Mouse (Mus musculus): ENCODE measurements at regions not wholly inside any gene's neighbourhood (a gene's known extent, or its start where the extent isn't known, plus 50 kb on each side); places are given as distances from the start of the nearest gene placed in this dataset.
A peak's percentile ranks its signal among the peaks of the same experiment; 100 is the strongest.

- DNase-seq, result no peak
These were observed 119.3 kb upstream of the Hmgn3 start for GRCm38 (mm10) chr9:83265736-83266135.

DNA sequence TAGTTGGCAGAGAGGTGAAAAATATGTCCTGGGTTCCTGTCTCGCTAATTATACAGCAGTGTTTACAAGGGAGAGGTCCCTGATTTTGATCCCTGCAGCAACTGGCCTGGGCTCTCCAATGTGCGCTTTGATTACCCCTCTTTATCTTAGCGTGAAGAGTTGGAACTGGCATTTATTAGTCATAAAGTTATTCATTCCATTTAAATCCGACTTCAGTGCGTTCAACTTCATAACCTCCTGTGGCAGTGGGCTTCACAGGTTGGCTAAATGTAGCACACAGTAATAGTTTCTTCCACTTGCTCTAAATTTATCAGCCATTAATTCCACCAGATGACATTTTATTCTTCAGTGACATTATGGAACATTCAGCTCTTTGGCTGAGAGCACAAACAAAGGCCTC is 113.0 kb upstream of the Hmgn3 start:
- no peak for DNase-seq

GRCm38 (mm10) chr9:83258986-83259385 is 112.5 kb upstream of the Hmgn3 start:
- no peak for DNase-seq

GRCm38 (mm10) chr9:83258476-83258875 is 112.0 kb upstream of the Hmgn3 start:
- no peak for DNase-seq

GRCm38 (mm10) chr9:83254356-83254755 is 107.9 kb upstream of the Hmgn3 start:
- DNase-seq, result no peak

DNA sequence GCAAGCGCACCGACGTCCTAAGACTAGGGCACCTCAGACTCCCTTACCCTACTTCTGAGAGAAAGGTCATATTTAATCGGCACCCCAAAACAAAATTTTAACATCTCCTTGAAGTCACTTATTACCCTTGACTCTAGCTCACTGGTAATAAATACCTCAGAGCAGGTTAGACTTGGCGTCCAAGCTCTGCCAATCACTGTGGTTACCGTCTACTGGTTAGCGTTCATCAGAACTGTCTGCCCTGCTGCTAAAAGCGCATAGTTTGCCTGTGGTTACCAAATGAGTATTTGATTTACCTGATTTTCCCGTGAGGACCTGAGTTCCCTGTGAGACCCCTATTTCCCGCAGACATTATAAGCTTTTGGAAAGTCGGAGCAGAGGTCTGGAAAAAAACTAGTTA is 107.3 kb upstream of the Hmgn3 start:
- no peak for DNase-seq

GRCm38 (mm10) chr9:83251793-83252192 is 105.3 kb upstream of the Hmgn3 start:
- no peak for DNase-seq

DNA sequence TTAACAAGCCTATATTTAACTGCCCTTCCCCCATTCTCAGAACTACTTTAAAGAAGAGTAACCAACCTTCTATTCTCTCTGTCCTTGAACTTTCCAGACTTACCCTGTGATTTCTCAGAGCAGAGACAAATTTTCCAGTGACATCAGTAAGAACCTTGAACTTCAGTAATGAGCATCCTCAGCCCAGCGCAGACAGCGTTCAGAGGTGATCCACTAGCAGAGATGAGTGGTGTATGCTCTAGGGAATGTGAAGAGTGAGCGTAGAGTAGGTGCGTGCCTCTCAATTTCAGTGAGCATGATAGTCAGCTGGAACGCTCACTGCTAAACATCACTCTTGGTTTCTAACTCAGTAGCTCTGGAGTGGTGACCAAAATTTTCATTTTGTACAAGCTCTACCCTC is 103.4 kb upstream of the Hmgn3 start:
- DNase-seq, result no peak

DNA sequence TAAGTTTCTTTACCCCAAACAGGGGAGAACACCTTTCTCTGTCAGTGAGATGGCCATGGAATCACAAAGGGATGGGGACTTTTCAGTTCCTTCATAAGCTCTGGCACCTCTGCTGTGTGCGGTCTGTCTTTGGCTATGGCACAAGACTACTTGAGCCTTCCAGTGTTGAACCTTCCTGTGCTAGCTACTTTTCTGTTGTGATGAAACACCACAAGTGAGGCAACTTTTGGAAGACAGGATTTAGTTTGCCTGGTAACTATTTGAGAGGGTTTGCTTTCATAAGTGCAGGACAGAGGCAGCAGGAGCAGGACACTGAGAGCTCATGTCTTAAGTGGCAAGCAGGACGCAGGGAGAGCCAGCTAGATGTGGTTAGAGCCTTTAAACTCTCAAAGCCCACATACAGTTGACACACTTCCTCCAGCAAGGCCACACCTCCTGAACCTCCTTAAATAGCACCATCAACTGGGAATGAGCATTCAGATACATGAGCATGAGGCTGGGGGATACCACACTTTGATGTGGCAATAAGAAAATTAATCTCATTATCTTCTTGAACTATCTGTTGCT is 101.8 kb upstream of the Hmgn3 start:
- no peak for DNase-seq

DNA sequence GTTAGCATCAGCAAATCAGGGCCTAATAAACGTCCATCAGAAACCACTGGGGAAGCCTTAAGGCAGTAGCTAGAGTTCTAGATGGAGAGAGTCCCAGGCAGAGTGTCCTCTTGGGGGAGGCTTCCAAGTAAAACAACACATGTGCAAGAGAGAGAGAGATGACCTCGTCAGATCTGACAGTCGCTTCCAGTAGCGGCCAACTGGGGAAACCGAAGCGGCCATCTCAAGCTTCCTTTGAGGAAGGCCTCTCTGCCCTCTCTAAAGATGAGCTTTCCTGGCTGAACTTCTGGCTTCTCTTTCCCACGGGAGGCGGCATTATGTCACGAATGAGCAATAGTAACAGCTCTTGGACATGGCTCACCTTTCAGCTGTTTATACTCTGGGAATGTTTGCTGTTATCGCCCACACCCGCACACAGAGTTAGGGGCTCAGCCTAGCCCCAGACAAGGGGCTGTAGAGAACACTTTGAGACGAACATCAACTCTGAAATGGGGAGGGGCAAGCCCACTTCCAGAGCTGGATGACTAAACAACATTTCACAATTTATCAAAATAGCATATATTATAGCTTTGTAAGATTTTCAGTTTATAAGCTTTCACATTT is 100.7 kb upstream of the Hmgn3 start:
- no peak for DNase-seq

GRCm38 (mm10) chr9:83241119-83241518 is 94.6 kb upstream of the Hmgn3 start:
- DNase-seq, result no peak

DNA sequence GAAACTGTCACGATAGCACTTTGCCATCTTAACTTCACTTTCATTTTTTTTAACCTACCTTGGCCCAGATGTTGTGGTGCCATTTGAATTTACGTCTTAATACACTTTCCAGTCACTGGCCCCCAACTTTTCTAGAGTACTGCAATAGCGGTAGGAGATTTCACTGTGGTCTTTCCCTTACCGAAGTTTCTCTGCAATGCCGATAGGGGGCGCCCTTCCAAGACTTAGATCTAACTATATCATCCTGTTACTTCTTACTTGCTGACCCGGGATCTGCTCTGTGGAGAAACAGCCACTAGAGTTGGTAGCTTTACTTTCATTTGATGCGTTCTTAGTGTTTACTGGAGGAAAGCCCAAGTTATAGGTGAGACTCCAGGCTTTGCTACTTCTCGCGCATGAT is 92.6 kb upstream of the Hmgn3 start:
- DNase-seq, result peak; percentile 32

DNA sequence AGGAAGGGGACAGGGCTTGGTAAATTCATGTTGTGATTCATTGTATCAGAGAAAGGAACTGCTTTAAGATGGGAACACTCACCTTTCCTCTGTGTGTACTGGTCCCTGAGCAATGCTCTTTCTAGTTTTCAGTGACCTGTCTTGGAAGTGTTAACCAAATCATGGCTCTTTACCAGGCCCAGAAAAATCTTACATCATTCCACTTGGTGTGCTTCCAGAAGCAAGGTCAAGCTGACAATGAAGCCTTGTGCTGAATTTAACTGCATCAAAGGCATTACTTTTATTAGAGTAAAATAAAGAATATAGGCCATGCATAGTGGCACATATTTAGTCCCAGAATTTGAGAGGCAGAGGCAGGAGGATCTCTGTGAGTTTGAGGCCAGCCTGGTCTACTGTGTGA is 75.4 kb upstream of the Hmgn3 start:
- no peak for DNase-seq

- DNase-seq, result no peak
These were observed 56.1 kb upstream of the Hmgn3 start for GRCm38 (mm10) chr9:83202583-83202982.

DNA sequence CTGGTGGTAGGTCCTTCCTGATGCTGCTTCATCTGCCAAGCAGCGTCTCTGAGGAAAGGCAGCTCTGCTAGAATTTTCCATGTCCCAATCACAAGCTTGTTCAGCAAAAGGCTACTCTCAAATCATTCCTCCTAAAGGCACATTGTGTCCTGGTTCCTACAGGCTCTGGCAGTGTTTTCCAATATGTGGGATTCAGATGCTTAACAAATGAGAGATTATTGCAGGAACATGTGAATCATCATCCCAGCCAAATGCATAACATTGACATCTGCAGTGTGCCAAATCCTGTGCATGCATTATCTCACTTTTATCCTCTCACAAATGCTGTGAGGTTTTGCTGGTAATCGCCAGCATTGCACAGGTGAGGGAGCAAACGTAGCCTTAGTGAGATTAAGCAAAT is 53.3 kb upstream of the Hmgn3 start:
- no peak for DNase-seq

GRCm38 (mm10) chr9:83199176-83199575 is 52.7 kb upstream of the Hmgn3 start:
- DNase-seq, result no peak

GRCm38 (mm10) chr9:83197013-83197412 is 50.5 kb upstream of the Hmgn3 start:
- no peak for DNase-seq

Data from thymus, postnatal 4 days (tissue).